Comparison of ENCODE assay signal across 21 mouse cellular contexts in genomic region chr1:66691772-66692171, GRCm38 (mm10).
"Had no signal": no experiment of that assay in that cellular context is flagged by ENCODE, and none has a peak within 500 bp of the region (broad histone marks: within the 10 kb centered on the region; RNA-seq: fewer than 3 reads in every experiment).

No protein-coding gene starts in this region.

- H3K4me2 ChIP-seq: limb, embryonic 13.5 days; liver, embryonic 12.5 days; liver, embryonic 15.5 days; lung, embryonic 15.5 days; midbrain, embryonic 13.5 days; stomach, embryonic 15.5 days had no signal

- H3K36me3 ChIP-seq: limb, embryonic 10.5 days; limb, embryonic 13.5 days; liver, embryonic 12.5 days; liver, embryonic 15.5 days; lung, embryonic 15.5 days; midbrain, embryonic 10.5 days; midbrain, embryonic 13.5 days; stomach, embryonic 15.5 days had no signal

- H3K9me3 ChIP-seq: limb, embryonic 10.5 days; limb, embryonic 13.5 days; liver, embryonic 12.5 days; liver, embryonic 15.5 days; lung, embryonic 15.5 days; megakaryocyte, embryonic 14.5 days; midbrain, embryonic 10.5 days; midbrain, embryonic 13.5 days; stomach, embryonic 15.5 days had no signal

- H3K27ac ChIP-seq: kidney, postnatal 0 days; limb, embryonic 10.5 days; limb, embryonic 13.5 days; liver, embryonic 12.5 days; liver, embryonic 15.5 days; lung, embryonic 15.5 days; midbrain, embryonic 10.5 days; midbrain, embryonic 13.5 days; stomach, embryonic 15.5 days had no signal

- H3K4me1 ChIP-seq: limb, embryonic 10.5 days; limb, embryonic 13.5 days; liver, embryonic 12.5 days; liver, embryonic 15.5 days; lung, embryonic 15.5 days; midbrain, embryonic 10.5 days; stomach, embryonic 15.5 days had no signal

- H3K9ac ChIP-seq: limb, embryonic 13.5 days; liver, embryonic 12.5 days; liver, embryonic 15.5 days; lung, embryonic 15.5 days; midbrain, embryonic 13.5 days; stomach, embryonic 15.5 days had no signal

- H3K27me3 ChIP-seq: limb, embryonic 13.5 days; liver, embryonic 12.5 days; liver, embryonic 15.5 days; lung, embryonic 15.5 days; midbrain, embryonic 13.5 days; stomach, embryonic 15.5 days had no signal

- H3K4me3 ChIP-seq: layer of hippocampus, adult 2 months; limb, embryonic 10.5 days; limb, embryonic 13.5 days; liver, embryonic 12.5 days; liver, embryonic 15.5 days; lung, embryonic 15.5 days; megakaryocyte, embryonic 14.5 days; midbrain, embryonic 10.5 days; midbrain, embryonic 13.5 days; stomach, embryonic 15.5 days had no signal

- DNase-seq: kidney, postnatal 25 days; layer of hippocampus, adult 9-11 months; liver; lung, adult 18-20 months; lung, postnatal 10 days; lung, postnatal 36 days; retina, postnatal 1 day; right cerebral cortex, postnatal 25 days; spleen, adult 18-20 months; thymus, postnatal 25 days had no signal

- ATAC-seq: liver, embryonic 12.5 days had no signal
